Mouse (Mus musculus): ENCODE data around the gene Mettl7a3.

Gene Mettl7a3

GRCm38 (mm10) chr15:100388224-100388835, 53.6 kb downstream of the Mettl7a3 start:
- no peak for DNase-seq

GRCm38 (mm10) chr15:100388886-100389285, 54.2 kb downstream of the Mettl7a3 start:
- no peak for DNase-seq
